Mouse (Mus musculus): ENCODE results near the gene Spryd4. TPM values are rescaled to one million over a fixed set of nuclear protein-coding genes. Genes with fewer than 3 reads are reported as not detected.
A peak's percentile ranks its signal among the peaks of the same experiment; 100 is the strongest.

Gene Spryd4
- polyA plus RNA-seq, 1 experiment from 2014 or later: 30.8 TPM

DNA sequence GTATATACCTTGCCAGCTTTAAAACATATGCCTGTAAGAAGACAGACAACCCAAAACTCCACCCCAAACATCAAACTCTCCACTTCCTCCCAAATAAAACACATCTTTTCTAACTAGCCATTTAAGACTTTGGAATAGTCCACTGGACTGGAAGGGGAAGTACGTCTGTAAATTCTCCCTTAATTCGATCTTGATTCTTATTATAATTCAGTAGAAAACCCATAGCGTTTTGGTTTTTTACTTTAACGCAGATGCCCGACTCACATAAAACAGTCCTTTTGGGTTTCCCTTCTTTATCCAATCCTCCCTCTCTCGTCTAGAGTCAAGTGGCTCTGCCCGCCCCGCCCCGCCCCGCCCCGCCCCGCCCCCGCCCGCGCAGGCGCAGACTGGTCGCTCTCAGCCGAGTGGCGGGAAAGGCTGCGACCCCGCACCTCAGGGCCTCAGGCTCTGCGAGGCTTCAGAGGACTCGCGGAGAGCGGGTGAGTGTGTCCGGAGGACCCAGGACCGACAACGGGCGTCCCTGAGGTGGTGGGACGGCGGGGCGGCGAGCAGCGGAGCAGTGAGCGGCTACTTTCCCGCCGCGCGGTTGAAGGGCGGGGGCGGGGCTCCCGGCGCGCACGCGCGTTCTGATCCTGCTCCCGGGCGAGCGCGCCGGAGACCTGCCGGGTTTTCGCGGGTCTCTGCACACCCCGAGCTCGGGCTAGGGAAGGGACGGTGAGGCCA lies 20.3 kb upstream of the Spryd4 start, which contains the start of gene Timeless:
Gene Timeless (plus strand): TSS at position 369 of the 723 bp plus-strand sequence.
- peak; percentile 90 for ATAC-seq (ENCODE audit: low read depth)
- H3K27ac ChIP-seq (ENCODE audit: low read length): peak within 1 kb of the TSS; percentile 95
- H3K9ac ChIP-seq (ENCODE audit: low read depth, low read length): peak within 1 kb of the TSS; percentile 88
- peak within 1 kb of the TSS; percentile 89 for H3K4me2 ChIP-seq (ENCODE audit: low read depth, low read length)
- no peaks in the 10 kb centered on the region for H3K9me3 ChIP-seq (replicated peaks; ENCODE audit: control insufficient read depth, low read length)
- H3K36me3 ChIP-seq (ENCODE audit: control insufficient read depth, insufficient read depth): no peaks in the 10 kb centered on the region
- H3K27me3 ChIP-seq (ENCODE audit: control insufficient read depth, insufficient read depth, low read depth, low read length): no peaks in the 10 kb centered on the region
- peak within 1 kb of the TSS; percentile 84 for H3K4me3 ChIP-seq (ENCODE audit: low read depth, low read length)
- H3K4me1 ChIP-seq (ENCODE audit: control insufficient read depth, low read depth, low read length): peaks cover 34% of the 10 kb centered on the region
- under 1% methylated on average over 58 of the region's 58 CpGs for WGBS (ENCODE audit: insufficient replicate concordance)

DNA sequence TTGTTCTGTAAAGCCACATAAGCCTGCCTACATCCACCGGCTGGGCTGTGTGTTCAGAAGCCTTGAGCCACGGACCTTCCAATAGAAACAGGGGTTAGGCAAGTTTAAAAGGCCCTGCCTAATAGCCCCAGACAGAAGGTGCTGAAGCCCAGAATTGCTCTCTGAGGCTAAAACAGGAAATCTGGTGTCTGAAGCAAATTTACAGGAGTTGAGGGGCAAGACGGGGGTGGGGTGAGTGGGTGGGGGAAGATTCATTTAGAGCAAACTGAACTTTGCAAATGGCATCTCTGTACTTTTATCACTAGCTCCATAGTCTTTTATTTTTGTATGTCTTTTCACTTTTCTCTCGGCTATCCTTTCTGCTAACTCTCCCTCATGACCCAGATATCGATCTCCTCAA lies 19.5 kb upstream of the Spryd4 start:
- peak overlapping the region; percentile 95 for H3K27ac ChIP-seq (ENCODE audit: low read length)
- no peaks in the 10 kb centered on the region for H3K27me3 ChIP-seq (ENCODE audit: control insufficient read depth, insufficient read depth, low read depth, low read length)
- peak overlapping the region; percentile 89 for H3K4me2 ChIP-seq (ENCODE audit: low read depth, low read length)
- peaks cover 31% of the 10 kb centered on the region for H3K4me1 ChIP-seq (ENCODE audit: control insufficient read depth, low read depth, low read length)
- WGBS (ENCODE audit: insufficient replicate concordance): 5% methylated on average over 5 of the region's 5 CpGs
- H3K9ac ChIP-seq (ENCODE audit: low read depth, low read length): peak overlapping the region; percentile 88
- H3K36me3 ChIP-seq (ENCODE audit: control insufficient read depth, insufficient read depth): no peaks in the 10 kb centered on the region
- peak overlapping the region; percentile 84 for H3K4me3 ChIP-seq (ENCODE audit: low read depth, low read length)
- no peaks in the 10 kb centered on the region for H3K9me3 ChIP-seq (replicated peaks; ENCODE audit: control insufficient read depth, low read length)
- ATAC-seq (ENCODE audit: low read depth): no peak

DNA sequence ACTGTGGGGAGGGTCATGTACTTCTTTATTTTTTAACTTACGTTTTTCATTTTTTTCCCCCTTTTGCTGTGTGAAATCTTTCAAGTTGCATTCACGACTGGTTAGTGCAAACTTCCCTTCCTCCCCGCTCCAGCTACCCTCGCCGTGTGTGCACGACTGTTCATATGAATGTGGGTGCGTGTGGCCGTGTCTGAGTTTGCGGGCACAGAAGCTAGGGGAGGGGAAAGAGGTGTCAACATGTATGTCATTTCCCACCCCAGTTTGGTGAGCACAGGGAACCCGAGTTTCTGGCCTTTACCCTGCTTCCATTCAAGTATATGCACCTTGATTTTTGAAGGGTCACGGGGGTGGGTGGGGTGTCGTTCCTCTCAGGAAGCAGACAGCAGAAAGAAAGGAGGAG lies 19.0 kb upstream of the Spryd4 start:
- Histone ChIP-seq H3K9me3 (replicated peaks; ENCODE audit: control insufficient read depth, low read length) (no peaks in the 10 kb centered on the region), H3K4me2 (ENCODE audit: low read depth, low read length) (peak overlapping the region; percentile 89), H3K4me3 (ENCODE audit: low read depth, low read length) (peak overlapping the region; percentile 84), H3K27me3 (ENCODE audit: control insufficient read depth, insufficient read depth, low read depth, low read length) (no peaks in the 10 kb centered on the region), H3K36me3 (ENCODE audit: control insufficient read depth, insufficient read depth) (no peaks in the 10 kb centered on the region), H3K27ac (ENCODE audit: low read length) (peak overlapping the region; percentile 95), H3K4me1 (ENCODE audit: control insufficient read depth, low read depth, low read length) (peaks cover 28% of the 10 kb centered on the region), H3K9ac (ENCODE audit: low read depth, low read length) (peak overlapping the region; percentile 88)
- 68% methylated on average over 12 of the region's 12 CpGs for whole genome bisulfite sequencing (ENCODE audit: insufficient replicate concordance)
- no peak for ATAC-seq (ENCODE audit: low read depth)

DNA sequence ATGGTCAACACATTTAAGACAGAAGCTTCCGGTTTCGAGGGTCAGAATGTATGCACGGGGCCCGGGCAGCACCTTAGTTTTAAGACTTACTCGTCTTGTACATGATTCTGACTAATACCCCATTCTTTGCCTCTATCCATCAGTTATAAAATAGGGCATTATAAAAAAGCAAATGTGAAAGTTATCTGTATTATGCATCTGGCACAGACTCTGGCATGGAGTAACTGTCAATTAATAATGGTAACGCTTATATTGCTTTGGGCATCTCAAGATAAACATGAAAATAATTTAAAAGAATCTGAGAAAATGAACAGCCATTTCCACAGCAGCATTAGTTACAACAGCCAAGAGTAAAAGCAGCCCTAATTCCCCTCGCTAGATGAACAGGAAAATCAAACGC lies 16.4 kb upstream of the Spryd4 start:
- ATAC-seq (ENCODE audit: low read depth): no peak
- Histone ChIP-seq H3K9me3 (replicated peaks; ENCODE audit: control insufficient read depth, low read length) (no peaks in the 10 kb centered on the region), H3K27ac (ENCODE audit: low read length) (no peak overlapping the region), H3K27me3 (ENCODE audit: control insufficient read depth, insufficient read depth, low read depth, low read length) (no peaks in the 10 kb centered on the region), H3K4me3 (ENCODE audit: low read depth, low read length) (no peak overlapping the region), H3K9ac (ENCODE audit: low read depth, low read length) (no peak overlapping the region), H3K36me3 (ENCODE audit: control insufficient read depth, insufficient read depth) (no peaks in the 10 kb centered on the region), H3K4me1 (ENCODE audit: control insufficient read depth, low read depth, low read length) (peaks cover 22% of the 10 kb centered on the region), H3K4me2 (ENCODE audit: low read depth, low read length) (no peak overlapping the region)
- 74% methylated on average over 8 of the region's 8 CpGs for WGBS (ENCODE audit: insufficient replicate concordance)

DNA sequence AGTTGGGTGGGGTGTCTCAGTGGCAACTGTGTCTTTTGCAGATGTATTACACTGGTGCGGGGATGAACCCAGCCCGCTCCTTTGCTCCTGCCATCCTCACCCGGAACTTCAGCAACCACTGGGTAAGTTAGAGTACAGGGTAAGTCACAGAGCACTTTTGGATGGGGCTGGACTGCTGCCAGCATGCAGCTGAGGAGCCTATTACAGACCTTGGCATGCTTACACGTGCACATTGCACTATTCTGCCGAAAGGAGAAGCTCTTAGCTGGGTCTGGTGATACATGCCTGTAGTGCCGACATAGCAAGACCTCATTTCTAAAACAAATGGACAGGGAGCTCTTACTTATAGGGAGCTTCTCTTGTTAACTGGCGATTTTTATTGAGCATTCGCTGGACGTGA lies 16.0 kb upstream of the Spryd4 start:
- Histone ChIP-seq H3K9ac (ENCODE audit: low read depth, low read length) (no peak overlapping the region), H3K4me1 (ENCODE audit: control insufficient read depth, low read depth, low read length) (peaks cover 18% of the 10 kb centered on the region), H3K4me3 (ENCODE audit: low read depth, low read length) (no peak overlapping the region), H3K36me3 (ENCODE audit: control insufficient read depth, insufficient read depth) (no peaks in the 10 kb centered on the region), H3K27me3 (ENCODE audit: control insufficient read depth, insufficient read depth, low read depth, low read length) (no peaks in the 10 kb centered on the region), H3K27ac (ENCODE audit: low read length) (no peak overlapping the region), H3K4me2 (ENCODE audit: low read depth, low read length) (no peak overlapping the region), H3K9me3 (replicated peaks; ENCODE audit: control insufficient read depth, low read length) (no peaks in the 10 kb centered on the region)
- 71% methylated on average over 9 of the region's 9 CpGs for WGBS (ENCODE audit: insufficient replicate concordance)
- ATAC-seq (ENCODE audit: low read depth): no peak

DNA sequence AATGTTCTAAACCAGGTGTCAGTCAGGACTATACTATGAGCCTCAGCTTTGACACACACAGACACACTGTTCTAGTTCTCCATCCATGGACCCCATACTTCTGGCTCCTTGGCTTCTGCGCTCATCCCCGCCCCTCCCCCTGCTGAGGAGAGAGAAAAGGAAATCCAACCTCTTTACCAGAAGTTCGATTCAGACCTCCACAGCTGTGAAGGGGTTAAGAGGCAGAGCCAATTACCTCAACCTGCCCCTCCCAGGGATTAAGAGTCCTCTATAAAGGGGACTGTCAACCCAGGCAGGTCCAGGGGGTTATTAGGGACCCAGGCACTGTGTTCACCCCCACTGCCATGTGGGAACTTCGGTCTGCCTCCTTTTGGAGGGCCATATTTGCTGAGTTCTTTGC lies 13.9 kb upstream of the Spryd4 start, which contains the start of gene Mip:
Gene Mip (plus strand): TSS at position 301 of the 400 bp plus-strand sequence.
- Histone ChIP-seq H3K9me3 (replicated peaks; ENCODE audit: control insufficient read depth, low read length) (no peaks in the 10 kb centered on the region), H3K27me3 (ENCODE audit: control insufficient read depth, insufficient read depth, low read depth, low read length) (no peaks in the 10 kb centered on the region), H3K36me3 (ENCODE audit: control insufficient read depth, insufficient read depth) (no peaks in the 10 kb centered on the region), H3K4me3 (ENCODE audit: low read depth, low read length) (no peak within 1 kb of the TSS), H3K4me2 (ENCODE audit: low read depth, low read length) (no peak within 1 kb of the TSS), H3K27ac (ENCODE audit: low read length) (no peak within 1 kb of the TSS), H3K9ac (ENCODE audit: low read depth, low read length) (no peak within 1 kb of the TSS), H3K4me1 (ENCODE audit: control insufficient read depth, low read depth, low read length) (peaks cover 16% of the 10 kb centered on the region)
- WGBS (ENCODE audit: insufficient replicate concordance): 55% methylated on average over 4 of the region's 4 CpGs
- no peak for ATAC-seq (ENCODE audit: low read depth)

DNA sequence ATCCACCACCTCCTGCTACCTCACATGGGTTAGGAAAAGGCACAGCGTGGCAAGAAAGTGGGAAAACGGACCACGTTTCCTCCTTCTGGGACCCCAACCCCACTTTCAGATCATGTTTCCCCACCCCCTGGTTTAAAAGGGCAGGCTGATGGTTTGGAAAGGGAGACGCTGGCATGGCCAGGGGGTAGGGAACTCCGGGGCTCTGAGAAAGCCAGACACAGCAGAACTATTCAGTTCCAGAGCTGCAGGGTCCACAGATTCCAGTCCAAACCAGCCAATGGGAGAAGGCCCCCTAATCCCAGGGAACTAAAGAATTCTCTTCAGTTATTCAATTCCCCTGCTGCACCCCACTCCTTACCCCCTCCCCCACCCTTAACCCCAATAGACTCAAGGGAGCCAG lies 13.5 kb upstream of the Spryd4 start:
- Histone ChIP-seq H3K27me3 (ENCODE audit: control insufficient read depth, insufficient read depth, low read depth, low read length) (no peaks in the 10 kb centered on the region), H3K27ac (ENCODE audit: low read length) (no peak overlapping the region), H3K9ac (ENCODE audit: low read depth, low read length) (no peak overlapping the region), H3K4me2 (ENCODE audit: low read depth, low read length) (no peak overlapping the region), H3K4me3 (ENCODE audit: low read depth, low read length) (no peak overlapping the region), H3K9me3 (replicated peaks; ENCODE audit: control insufficient read depth, low read length) (no peaks in the 10 kb centered on the region), H3K4me1 (ENCODE audit: control insufficient read depth, low read depth, low read length) (peaks cover 12% of the 10 kb centered on the region), H3K36me3 (ENCODE audit: control insufficient read depth, insufficient read depth) (no peaks in the 10 kb centered on the region)
- ATAC-seq (ENCODE audit: low read depth): no peak
- 57% methylated on average over 5 of the region's 5 CpGs for WGBS (ENCODE audit: insufficient replicate concordance)

DNA sequence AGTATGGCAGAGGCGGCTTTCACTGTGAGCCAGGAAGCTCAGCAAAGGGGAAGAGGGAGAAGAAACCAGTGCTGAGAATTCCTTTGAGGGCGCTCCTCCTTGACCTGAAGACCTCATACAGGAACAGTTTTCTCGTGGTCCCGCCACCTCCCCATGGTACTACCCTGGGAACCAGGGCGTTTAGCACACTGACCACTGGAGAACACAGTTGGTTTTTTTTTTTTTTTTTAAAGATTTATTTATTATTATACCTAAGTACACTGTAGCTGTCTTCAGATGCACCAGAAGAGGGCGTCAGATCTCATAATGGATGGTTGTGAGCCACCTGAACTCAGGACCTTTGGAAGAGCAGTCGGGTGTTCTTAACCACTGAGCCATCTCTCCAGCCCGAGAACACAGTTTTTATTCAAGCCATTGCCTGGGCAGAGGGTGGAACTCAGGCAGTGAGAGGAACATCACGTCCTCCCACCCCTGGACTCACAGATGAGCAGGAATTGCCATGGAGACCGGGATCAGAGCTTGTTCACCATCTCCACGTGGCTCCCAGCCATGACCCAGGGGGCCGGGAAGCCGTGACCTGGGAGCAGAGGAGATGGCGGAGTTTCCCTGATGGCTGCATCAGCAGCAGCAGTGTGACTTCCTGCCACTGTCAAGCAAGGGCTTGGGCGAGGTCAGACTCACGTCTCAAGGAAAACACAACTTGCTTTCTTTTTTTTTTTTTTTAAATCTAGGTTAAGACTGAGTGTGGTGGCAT lies 10.1 kb upstream of the Spryd4 start:
- Histone ChIP-seq H3K9me3 (replicated peaks; ENCODE audit: control insufficient read depth, low read length) (no peaks in the 10 kb centered on the region), H3K27ac (ENCODE audit: low read length) (no peak overlapping the region), H3K4me1 (ENCODE audit: control insufficient read depth, low read depth, low read length) (peaks cover 17% of the 10 kb centered on the region), H3K27me3 (ENCODE audit: control insufficient read depth, insufficient read depth, low read depth, low read length) (no peaks in the 10 kb centered on the region), H3K36me3 (ENCODE audit: control insufficient read depth, insufficient read depth) (no peaks in the 10 kb centered on the region), H3K9ac (ENCODE audit: low read depth, low read length) (no peak overlapping the region), H3K4me2 (ENCODE audit: low read depth, low read length) (no peak overlapping the region), H3K4me3 (ENCODE audit: low read depth, low read length) (no peak overlapping the region)
- ATAC-seq (ENCODE audit: low read depth): no peak
- 57% methylated on average over 16 of the region's 16 CpGs for WGBS (ENCODE audit: insufficient replicate concordance)

Data from liver, embryonic 16.5 days (tissue).